Mouse (Mus musculus) hindbrain, embryonic 15.5 days (tissue): ENCODE results near the gene Rbm10. TPM values are rescaled to one million over a fixed set of nuclear protein-coding genes. Genes with fewer than 3 reads are reported as not detected.

Experiments
- ATAC-seq: fragments of 200-750 bp; cut with Nextera tagmentation; 2 replicates; pipeline ENCODE4 v1.8.0; 2017; ENCODE audit warnings: low read depth, moderate number of reproducible peaks, moderate TSS enrichment; ENCODE audit not compliant: low FRiP score
- H3K27ac ChIP-seq: fragments of 300-500 bp; sonication (generic); replicated peaks from 2 replicates; pipeline ENCODE4 v1.5.1; 2015; ENCODE audit warnings: mild to moderate bottlenecking, inconsistent platforms
- H3K27me3 ChIP-seq: fragments of 300-500 bp; sonication (generic); 2 replicates; pipeline ENCODE4 v1.6.1; 2015; ENCODE audit warnings: control low read depth, inconsistent platforms
- H3K36me3 ChIP-seq: fragments of 300-500 bp; sonication (generic); 2 replicates; pipeline ENCODE4 v1.6.1; 2015; ENCODE audit warnings: control low read depth, inconsistent platforms
- H3K4me1 ChIP-seq: fragments of 300-500 bp; sonication (generic); replicated peaks from 2 replicates; pipeline ENCODE4 v1.6.1; 2015; ENCODE audit warnings: control low read depth, inconsistent platforms
- H3K4me2 ChIP-seq: fragments of 300-500 bp; sonication (generic); 2 replicates; pipeline ENCODE4 v1.6.1; 2015; ENCODE audit warnings: moderate library complexity, mild to moderate bottlenecking, inconsistent platforms
- H3K4me3 ChIP-seq: fragments of 300-500 bp; sonication (generic); 2 replicates; pipeline ENCODE4 v1.5.1; 2015; ENCODE audit warnings: mild to moderate bottlenecking, inconsistent platforms
- H3K9ac ChIP-seq: fragments of 300-500 bp; sonication (generic); 2 replicates; pipeline ENCODE4 v1.6.1; 2015; ENCODE audit warnings: inconsistent platforms
- H3K9me3 ChIP-seq: fragments of 300-500 bp; sonication (generic); 2 replicates; pipeline ENCODE4 v1.6.1; 2016; ENCODE audit warnings: control low read depth, inconsistent platforms
- WGBS: fragments of 180-500 bp; shearing (Covaris S2); methylation state at CpG from one replicate; pipeline ENCODE4 v1.1.7; 2015; 5-methylcytosine and 5-hydroxymethylcytosine counted together
- polyA plus RNA-seq: library from polyadenylated mRNA; unstranded; fragments of >200 nt; fragmentation: Nextera tagmentation; extraction: Ambion mirVana; gene quantifications from 2 replicates; pipeline ENCODE4 v1.2.1, GENCODE M21; 2015

The Rbm10 gene
- polyA plus RNA-seq: 57.1 and 57.4 TPM in 2 replicates

GRCm38 (mm10) chrX:20617176-20617902, at the start of gene Rbm10, which contains the start of gene Ndufb11:
Gene Rbm10, plus strand, starts transcription at chrX:20617503.
Gene Ndufb11, minus strand, starts transcription at chrX:20617619.
- ATAC-seq: peak; percentile 96
- peak within 1 kb of the TSS; percentile 59 for H3K4me3 ChIP-seq

GRCm38 (mm10) chrX:20571024-20571423, 46.3 kb upstream of the Rbm10 start:
- no peaks in the 10 kb centered on the region for H3K9me3 ChIP-seq
- H3K4me1 ChIP-seq: no peaks in the 10 kb centered on the region
- H3K27ac ChIP-seq: no peak overlapping the region
- 39% methylated on average over 2 of the region's 2 CpGs for WGBS
- ATAC-seq: no peak
- no peaks in the 10 kb centered on the region for H3K36me3 ChIP-seq
- no peak overlapping the region for H3K9ac ChIP-seq
- no peaks in the 10 kb centered on the region for H3K27me3 ChIP-seq
- H3K4me2 ChIP-seq: no peak overlapping the region
- no peak overlapping the region for H3K4me3 ChIP-seq

More at GRCm38 (mm10) chrX:20617176-20617902, at the start of gene Rbm10, which contains the start of gene Ndufb11:
- Histone ChIP-seq H3K27me3 (no peaks in the 10 kb centered on the region), H3K9me3 (no peaks in the 10 kb centered on the region), H3K4me2 (peak within 1 kb of the TSS; percentile 60), H3K27ac (peak within 1 kb of the TSS; percentile 92), H3K9ac (peak within 1 kb of the TSS; percentile 59), H3K36me3 (0 out of 2 replicates have a peak, but pooled peaks cover 4% of the 10 kb centered on the region), H3K4me1 (peaks cover 19% of the 10 kb centered on the region)
- WGBS: 23% methylated on average over 48 of the region's 49 CpGs

- no peak overlapping the region for H3K4me2 ChIP-seq
- no peak overlapping the region for H3K27ac ChIP-seq
- WGBS: 87% methylated on average over 9 of the region's 9 CpGs
- H3K9me3 ChIP-seq: no peaks in the 10 kb centered on the region
- ATAC-seq: no peak
- H3K4me1 ChIP-seq: no peaks in the 10 kb centered on the region
- no peaks in the 10 kb centered on the region for H3K36me3 ChIP-seq
- H3K9ac ChIP-seq: no peak overlapping the region
- H3K4me3 ChIP-seq: no peak overlapping the region
- no peaks in the 10 kb centered on the region for H3K27me3 ChIP-seq
These were observed 44.6 kb upstream of the Rbm10 start for GRCm38 (mm10) chrX:20572683-20573082.

- Histone ChIP-seq H3K4me1 (no peaks in the 10 kb centered on the region), H3K4me2 (no peak overlapping the region), H3K27ac (no peak overlapping the region), H3K9me3 (no peaks in the 10 kb centered on the region), H3K9ac (no peak overlapping the region), H3K27me3 (no peaks in the 10 kb centered on the region), H3K4me3 (no peak overlapping the region), H3K36me3 (no peaks in the 10 kb centered on the region)
- 86% methylated on average over 4 of the region's 4 CpGs for WGBS
- no peak for ATAC-seq
These were observed 43.4 kb upstream of the Rbm10 start for GRCm38 (mm10) chrX:20573927-20574326.

GRCm38 (mm10) chrX:20587968-20588367, 29.3 kb upstream of the Rbm10 start:
- Histone ChIP-seq H3K27me3 (no peaks in the 10 kb centered on the region), H3K36me3 (no peaks in the 10 kb centered on the region), H3K4me2 (no peak overlapping the region), H3K9ac (no peak overlapping the region), H3K4me3 (no peak overlapping the region), H3K4me1 (no peaks in the 10 kb centered on the region), H3K9me3 (no peaks in the 10 kb centered on the region), H3K27ac (no peak overlapping the region)
- WGBS: 29% methylated on average over 4 of the region's 4 CpGs
- ATAC-seq: no peak

GRCm38 (mm10) chrX:20608500-20608899, 8.8 kb upstream of the Rbm10 start:
- no peaks in the 10 kb centered on the region for H3K4me1 ChIP-seq
- no peak overlapping the region for H3K27ac ChIP-seq
- no peaks in the 10 kb centered on the region for H3K36me3 ChIP-seq
- no peaks in the 10 kb centered on the region for H3K27me3 ChIP-seq
- WGBS: 89% methylated on average over 4 of the region's 4 CpGs
- H3K4me2 ChIP-seq: no peak overlapping the region
- no peak for ATAC-seq
- H3K9ac ChIP-seq: no peak overlapping the region
- no peak overlapping the region for H3K4me3 ChIP-seq
- H3K9me3 ChIP-seq: no peaks in the 10 kb centered on the region

- WGBS: 20% methylated on average over 17 of the region's 17 CpGs
- peak overlapping the region; percentile 59 for H3K4me3 ChIP-seq
- ATAC-seq: peak; percentile 43
These were observed 485 bp upstream of the Rbm10 start for GRCm38 (mm10) chrX:20616861-20617175.

GRCm38 (mm10) chrX:20617903-20618399, 648 bp downstream of the Rbm10 start:
- ATAC-seq: peak; percentile 65
- Histone ChIP-seq H3K4me1 (peaks cover 19% of the 10 kb centered on the region), H3K27me3 (no peaks in the 10 kb centered on the region), H3K9ac (peak overlapping the region; percentile 59), H3K36me3 (0 out of 2 replicates have a peak, but pooled peaks cover 5% of the 10 kb centered on the region), H3K4me2 (peak overlapping the region; percentile 60), H3K4me3 (peak overlapping the region; percentile 59), H3K27ac (peak overlapping the region; percentile 92), H3K9me3 (no peaks in the 10 kb centered on the region)
- 19% methylated on average over 31 of the region's 31 CpGs for WGBS

More at GRCm38 (mm10) chrX:20616861-20617175, 485 bp upstream of the Rbm10 start:
- peak overlapping the region; percentile 55 for H3K9ac ChIP-seq
- H3K36me3 ChIP-seq: 0 out of 2 replicates have a peak, but pooled peaks cover 3% of the 10 kb centered on the region
- H3K27me3 ChIP-seq: no peaks in the 10 kb centered on the region
- H3K27ac ChIP-seq: peak overlapping the region; percentile 92
- no peaks in the 10 kb centered on the region for H3K9me3 ChIP-seq
- peak overlapping the region; percentile 60 for H3K4me2 ChIP-seq
- peaks cover 19% of the 10 kb centered on the region for H3K4me1 ChIP-seq

GRCm38 (mm10) chrX:20638141-20638540, 20.8 kb downstream of the Rbm10 start:
- Histone ChIP-seq H3K27ac (no peak overlapping the region), H3K36me3 (peaks cover 11% of the 10 kb centered on the region; the same call in 1 of the 2 replicates), H3K4me2 (no peak overlapping the region), H3K9ac (no peak overlapping the region), H3K9me3 (no peaks in the 10 kb centered on the region), H3K4me1 (no peaks in the 10 kb centered on the region), H3K4me3 (no peak overlapping the region), H3K27me3 (no peaks in the 10 kb centered on the region)
- ATAC-seq: no peak
- WGBS: 100% methylated on average over 2 of the region's 2 CpGs

GRCm38 (mm10) chrX:20644780-20645179, 27.5 kb downstream of the Rbm10 start:
- Histone ChIP-seq H3K9ac (no peak overlapping the region), H3K4me3 (no peak overlapping the region), H3K4me1 (no peaks in the 10 kb centered on the region), H3K27me3 (no peaks in the 10 kb centered on the region), H3K36me3 (peaks cover 31% of the 10 kb centered on the region), H3K4me2 (no peak overlapping the region), H3K9me3 (no peaks in the 10 kb centered on the region), H3K27ac (no peak overlapping the region)
- 93% methylated on average over 5 of the region's 5 CpGs for WGBS
- ATAC-seq: no peak

- no peak for ATAC-seq
- Histone ChIP-seq H3K4me1 (0 out of 2 replicates have a peak, but pooled peaks cover 4% of the 10 kb centered on the region), H3K9me3 (no peaks in the 10 kb centered on the region), H3K4me3 (peak overlapping the region; percentile 50), H3K27me3 (no peaks in the 10 kb centered on the region), H3K36me3 (no peaks in the 10 kb centered on the region), H3K27ac (no peak overlapping the region), H3K9ac (0 out of 2 replicates have a peak overlapping the region, but pooled peaks have one; percentile 19), H3K4me2 (peak overlapping the region; percentile 76)
- WGBS: 35% methylated on average over 5 of the region's 5 CpGs
These were observed 40.3 kb downstream of the Rbm10 start for GRCm38 (mm10) chrX:20657593-20657992.

GRCm38 (mm10) chrX:20658026-20658652, 40.8 kb downstream of the Rbm10 start, which contains the start of gene Uba1:
Gene Uba1, plus strand, starts transcription at chrX:20658326.
- Histone ChIP-seq H3K9me3 (no peaks in the 10 kb centered on the region), H3K4me3 (peak within 1 kb of the TSS; percentile 50), H3K9ac (peak within 1 kb of the TSS; percentile 35; the same call in 1 of the 2 replicates), H3K36me3 (no peaks in the 10 kb centered on the region), H3K27me3 (no peaks in the 10 kb centered on the region), H3K27ac (peak within 1 kb of the TSS; percentile 61), H3K4me1 (0 out of 2 replicates have a peak, but pooled peaks cover 4% of the 10 kb centered on the region), H3K4me2 (peak within 1 kb of the TSS; percentile 76)
- peak; percentile 86 for ATAC-seq
- WGBS: 13% methylated on average over 27 of the region's 27 CpGs
